Mouse (Mus musculus): ENCODE measurements around the gene Stk38.

The Stk38 gene

DNA sequence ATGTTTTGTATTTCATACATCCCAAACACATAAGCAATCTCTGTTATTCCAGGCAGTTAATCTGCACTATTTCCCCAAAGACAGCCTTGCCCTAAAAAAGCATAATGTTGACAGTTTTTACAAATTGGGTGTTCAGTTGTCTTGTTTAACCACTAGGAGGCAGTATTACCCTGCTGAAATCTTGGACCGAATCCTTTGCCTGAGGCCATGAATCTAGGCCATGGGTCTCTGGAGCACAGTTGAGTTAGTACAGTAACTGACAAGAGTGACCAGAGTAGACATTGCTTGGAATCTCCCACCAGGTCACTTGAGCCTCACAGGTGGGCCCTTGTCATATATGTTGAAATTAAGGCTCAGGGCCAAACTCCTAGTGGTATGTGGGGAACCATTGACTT is 37.1 kb upstream of the Stk38 start:
- no peak for TF ChIP-seq GATA4 (IDR thresholded peaks at IDR 0.05; ENCODE audit: insufficient replicate concordance, low read length)

DNA sequence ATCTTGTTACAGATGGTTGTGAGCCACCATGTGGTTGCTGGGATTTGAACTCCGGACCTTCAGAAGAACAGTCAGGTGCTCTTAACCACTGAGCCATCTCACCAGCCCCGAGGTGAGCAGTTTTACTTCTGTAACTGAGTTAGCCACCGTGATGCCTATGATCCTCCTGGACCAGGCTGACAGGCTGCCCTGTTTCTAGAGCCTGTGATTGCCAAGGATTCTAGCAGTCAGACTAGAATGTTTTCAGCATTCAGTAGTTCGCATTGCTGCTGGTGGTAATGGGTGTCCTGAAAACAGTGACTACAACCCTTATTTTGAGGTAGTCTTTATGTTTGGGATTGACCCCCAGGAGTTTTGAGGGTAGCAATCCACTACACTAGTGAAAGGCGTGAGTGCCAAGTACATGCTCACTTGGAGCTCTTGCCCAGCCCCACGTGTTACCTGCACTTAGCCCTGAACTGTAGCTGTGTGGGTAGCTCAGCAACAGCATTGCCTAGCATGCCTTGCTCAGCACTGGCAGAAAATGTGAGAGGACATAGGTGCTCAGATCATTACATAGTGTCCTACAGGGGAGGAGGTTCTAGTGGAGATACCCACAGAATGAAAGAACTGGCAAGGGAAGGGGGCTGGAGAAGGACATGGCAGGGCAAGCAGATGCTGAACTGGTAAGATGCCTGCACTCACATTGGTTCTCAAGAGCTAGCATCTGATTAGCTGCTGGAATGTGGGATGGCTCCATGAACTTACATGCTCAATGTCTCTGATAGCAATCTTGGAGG is 36.5 kb upstream of the Stk38 start:
- TF ChIP-seq GATA4 (IDR thresholded peaks at IDR 0.05; ENCODE audit: insufficient replicate concordance, low read length): no peak

DNA sequence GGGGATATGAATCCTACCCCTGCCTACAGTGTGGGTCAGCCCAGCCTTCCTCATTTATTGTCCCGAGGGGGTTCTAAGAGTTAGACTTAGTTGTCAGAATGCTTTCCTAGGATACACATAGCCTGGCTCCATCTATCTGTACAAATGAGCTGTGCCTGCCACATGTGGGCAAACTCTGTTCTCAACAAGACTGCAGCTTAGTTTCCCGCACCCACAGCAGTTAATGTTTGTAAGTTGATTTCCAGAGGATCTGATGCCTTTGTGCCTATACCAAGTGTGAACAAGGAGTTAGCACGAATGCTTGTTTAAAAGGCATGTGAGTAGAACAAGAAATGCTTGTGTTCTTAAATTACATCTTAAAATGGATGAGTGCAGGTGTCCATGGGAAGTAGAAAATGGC is 35.8 kb upstream of the Stk38 start:
- no peak for TF ChIP-seq GATA4 (IDR thresholded peaks at IDR 0.05; ENCODE audit: insufficient replicate concordance, low read length)

DNA sequence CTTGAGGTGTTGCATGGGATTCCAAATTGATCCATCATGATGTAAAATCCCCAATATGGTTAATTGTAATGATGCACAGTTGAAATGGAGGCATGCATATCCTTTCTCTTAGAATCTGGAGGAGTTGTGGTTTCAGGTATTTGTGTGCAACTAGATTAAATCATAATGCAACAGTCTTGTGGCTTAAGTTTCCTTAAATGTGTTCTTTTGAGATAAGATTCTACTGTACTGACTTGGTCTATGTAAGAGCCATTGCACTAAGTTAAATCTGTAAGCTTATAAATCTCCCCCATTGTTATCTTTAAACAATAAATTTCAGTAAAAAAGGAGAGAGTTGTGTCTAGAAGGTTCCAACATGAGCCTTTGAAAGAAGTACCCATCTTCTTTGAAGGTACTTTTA is 34.8 kb upstream of the Stk38 start:
- no peak for TF ChIP-seq GATA4 (IDR thresholded peaks at IDR 0.05; ENCODE audit: insufficient replicate concordance, low read length)

DNA sequence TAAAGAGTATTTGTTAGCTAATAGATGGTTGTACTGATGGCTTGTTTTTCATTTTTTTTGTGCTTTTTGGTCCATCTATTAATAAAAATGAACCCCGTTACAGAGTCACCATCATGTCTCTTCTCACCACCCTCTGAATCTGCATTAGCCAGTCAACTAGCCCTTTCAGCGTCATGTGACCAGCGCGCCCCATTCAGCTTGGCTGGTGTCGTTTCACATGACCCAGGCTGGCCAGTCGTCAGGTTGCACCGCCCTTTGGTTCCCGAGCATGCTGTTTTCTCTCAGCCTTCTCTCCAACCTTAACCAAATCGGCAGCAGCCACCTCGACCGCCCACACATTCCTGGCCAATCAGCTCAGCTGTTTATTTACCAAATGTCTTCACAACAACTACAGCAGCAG is 31.6 kb upstream of the Stk38 start:
- no peak for TF ChIP-seq GATA4 (IDR thresholded peaks at IDR 0.05; ENCODE audit: insufficient replicate concordance, low read length)

DNA sequence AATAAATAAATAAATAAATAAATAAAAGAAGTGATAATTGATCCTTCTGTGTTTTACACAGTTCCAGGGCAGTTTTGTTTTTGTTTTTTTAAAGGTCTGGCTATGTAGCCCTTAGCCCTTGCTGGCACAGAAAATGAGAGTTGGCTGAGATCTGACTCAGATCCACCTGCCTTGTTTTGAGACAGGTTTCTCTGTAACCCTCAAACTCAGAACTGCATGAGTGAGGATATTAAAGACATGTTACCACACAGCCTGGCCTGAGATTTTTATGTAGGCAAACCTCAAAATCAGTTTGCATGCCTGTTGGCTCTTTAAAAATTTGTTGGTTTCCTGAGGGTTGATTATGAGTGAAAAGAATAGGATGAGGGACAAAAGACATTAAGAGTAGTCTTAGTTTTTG is 27.7 kb upstream of the Stk38 start:
- no peak for TF ChIP-seq GATA4 (IDR thresholded peaks at IDR 0.05; ENCODE audit: insufficient replicate concordance, low read length)

DNA sequence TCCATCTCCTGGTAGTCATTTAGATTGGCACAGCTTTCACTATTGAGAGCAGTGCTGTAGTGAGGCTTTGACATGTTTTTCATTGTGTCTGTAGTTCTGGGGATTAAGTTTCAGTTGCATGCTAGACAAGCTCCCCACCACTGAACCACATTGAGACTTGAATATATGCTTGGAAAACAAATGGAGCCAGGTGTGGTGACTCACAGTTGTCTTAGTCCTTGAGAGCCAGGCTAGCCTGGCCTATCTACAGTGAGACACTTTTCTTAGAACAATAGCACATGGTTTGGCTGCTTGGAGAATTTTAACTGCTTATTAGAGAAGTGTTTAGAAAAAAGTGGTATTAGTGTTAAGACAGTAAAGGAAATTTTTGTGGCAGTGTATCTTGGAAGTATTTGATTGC is 26.5 kb upstream of the Stk38 start:
- TF ChIP-seq GATA4 (IDR thresholded peaks at IDR 0.05; ENCODE audit: insufficient replicate concordance, low read length): no peak

DNA sequence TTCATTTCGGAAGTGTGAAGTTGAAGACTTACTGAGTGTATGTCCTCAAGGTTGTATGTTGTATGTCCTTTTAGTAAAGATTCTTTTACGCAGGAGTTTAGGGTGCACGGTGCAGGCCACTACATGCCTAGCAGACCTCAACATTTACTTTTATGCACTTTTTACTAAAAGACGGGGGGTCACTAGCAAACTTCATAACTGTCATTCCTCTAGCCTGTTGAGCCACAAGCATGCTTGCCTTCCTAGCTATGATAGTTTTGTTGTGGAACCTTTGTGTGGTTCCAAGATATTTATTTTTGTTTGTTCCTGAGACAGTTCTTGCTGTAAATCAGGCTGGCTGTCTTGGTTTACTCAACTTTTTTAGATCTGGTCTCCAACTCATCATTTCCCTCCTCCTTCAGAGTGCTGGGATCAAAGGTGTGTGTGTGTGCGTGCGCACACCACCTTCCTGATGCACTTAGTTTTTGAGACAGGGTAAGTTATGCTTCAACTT is 25.8 kb upstream of the Stk38 start:
- no peak for TF ChIP-seq GATA4 (IDR thresholded peaks at IDR 0.05; ENCODE audit: insufficient replicate concordance, low read length)

DNA sequence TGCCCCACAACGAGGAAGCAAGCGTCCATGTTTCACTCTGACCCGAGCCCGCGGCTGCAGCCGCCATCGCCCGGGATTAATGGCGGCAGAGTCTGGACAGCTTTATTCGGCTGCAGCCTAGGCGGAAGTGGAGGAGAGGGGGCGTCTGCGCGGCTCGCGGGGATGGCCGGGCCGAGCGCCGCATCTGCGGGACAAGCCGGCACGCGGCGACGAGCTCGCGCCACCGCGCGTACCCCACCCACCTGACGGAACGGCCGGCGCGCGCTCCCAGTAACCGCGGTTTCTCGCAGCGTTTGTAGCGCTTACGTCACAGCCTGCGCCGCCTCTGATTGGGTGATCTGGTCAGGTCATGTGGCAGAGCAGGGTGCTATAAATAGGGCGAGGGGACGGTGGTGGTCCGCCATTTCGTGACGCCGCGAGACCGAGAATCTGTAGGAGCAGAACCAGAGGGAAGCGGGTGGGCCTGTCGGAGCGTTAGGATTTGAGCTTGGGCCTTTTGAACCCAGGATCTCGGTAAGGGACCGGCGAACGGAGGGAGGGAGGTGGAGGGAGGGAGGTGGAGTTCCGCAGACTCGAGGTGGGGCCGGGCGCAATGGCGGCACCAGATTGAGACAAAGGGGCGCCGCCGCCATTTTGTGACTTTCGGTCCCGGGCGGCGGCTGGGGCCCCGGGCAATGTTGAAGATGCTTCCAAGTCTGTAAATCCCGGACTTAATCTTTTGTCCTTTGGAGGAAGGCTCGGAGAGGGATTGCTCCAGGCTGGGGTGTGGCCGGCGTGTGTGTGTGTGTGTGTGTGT is 24.7 kb upstream of the Stk38 start, which contains the start of gene Srsf3:
Gene Srsf3, plus strand, starts transcription at position 355 of the 796 bp plus-strand sequence.
- no peak; the same call in 1 of the 2 replicates for TF ChIP-seq GATA4 (IDR thresholded peaks at IDR 0.05; ENCODE audit: insufficient replicate concordance, low read length)

DNA sequence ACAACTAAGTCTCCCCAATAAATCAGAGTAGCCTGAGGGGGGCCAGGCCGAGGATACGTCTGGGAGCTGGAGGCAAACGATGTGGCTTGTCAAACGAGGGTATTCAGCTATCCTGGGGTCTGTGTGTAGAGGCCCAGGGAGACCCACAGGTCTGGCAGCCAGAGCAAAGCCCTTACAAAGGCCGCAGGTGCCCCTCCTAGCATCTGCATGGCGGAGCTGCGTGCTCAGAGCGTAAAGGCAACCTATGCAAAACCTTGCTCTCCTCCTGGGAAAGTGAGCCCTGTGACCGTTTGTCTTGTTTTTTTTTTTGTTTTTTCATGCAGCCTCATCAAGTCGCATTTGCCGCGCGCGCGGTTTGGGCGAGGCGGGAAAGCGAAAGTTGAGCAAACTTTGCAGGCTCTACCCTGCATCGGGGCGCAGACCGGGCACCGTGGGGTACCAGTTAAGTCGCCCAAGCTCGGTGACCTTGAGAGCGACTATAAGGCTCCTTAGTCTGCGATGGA is 24.0 kb upstream of the Stk38 start:
- no peak for TF ChIP-seq GATA4 (IDR thresholded peaks at IDR 0.05; ENCODE audit: insufficient replicate concordance, low read length)

DNA sequence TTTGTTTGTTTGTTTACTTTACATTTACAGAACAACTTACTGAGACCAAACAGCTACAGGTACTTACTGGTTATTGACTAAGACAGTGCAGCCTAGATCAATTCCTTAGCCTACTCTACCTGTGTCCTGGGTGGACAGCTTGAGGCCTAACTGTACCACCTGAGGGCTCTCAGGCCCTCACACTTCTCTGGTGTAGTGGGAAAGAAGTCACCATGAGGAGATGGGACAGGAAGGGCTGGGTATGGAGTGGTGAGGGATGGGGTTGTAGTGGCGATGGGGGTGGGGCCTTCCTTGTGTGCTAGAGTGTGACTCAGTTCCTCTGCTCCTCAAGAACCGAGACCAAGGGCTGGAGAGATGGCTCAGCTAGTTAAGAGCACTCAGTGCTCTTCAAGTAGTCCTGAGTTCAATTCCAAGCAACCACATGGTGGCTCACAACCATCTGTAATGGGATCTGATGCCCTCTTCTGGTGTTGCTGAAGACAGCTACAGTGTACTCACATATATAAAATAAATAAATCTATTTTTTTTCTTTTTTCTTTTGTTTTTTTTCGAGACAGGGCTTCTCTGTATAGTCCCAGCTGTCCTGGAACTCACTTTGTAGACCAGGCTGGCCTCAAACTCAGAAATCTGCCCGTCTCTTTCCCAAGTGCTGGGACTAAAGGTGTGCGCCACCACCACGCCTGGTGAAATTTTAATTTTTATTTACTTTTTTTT is 22.7 kb upstream of the Stk38 start:
- no peak for TF ChIP-seq GATA4 (IDR thresholded peaks at IDR 0.05; ENCODE audit: insufficient replicate concordance, low read length)

DNA sequence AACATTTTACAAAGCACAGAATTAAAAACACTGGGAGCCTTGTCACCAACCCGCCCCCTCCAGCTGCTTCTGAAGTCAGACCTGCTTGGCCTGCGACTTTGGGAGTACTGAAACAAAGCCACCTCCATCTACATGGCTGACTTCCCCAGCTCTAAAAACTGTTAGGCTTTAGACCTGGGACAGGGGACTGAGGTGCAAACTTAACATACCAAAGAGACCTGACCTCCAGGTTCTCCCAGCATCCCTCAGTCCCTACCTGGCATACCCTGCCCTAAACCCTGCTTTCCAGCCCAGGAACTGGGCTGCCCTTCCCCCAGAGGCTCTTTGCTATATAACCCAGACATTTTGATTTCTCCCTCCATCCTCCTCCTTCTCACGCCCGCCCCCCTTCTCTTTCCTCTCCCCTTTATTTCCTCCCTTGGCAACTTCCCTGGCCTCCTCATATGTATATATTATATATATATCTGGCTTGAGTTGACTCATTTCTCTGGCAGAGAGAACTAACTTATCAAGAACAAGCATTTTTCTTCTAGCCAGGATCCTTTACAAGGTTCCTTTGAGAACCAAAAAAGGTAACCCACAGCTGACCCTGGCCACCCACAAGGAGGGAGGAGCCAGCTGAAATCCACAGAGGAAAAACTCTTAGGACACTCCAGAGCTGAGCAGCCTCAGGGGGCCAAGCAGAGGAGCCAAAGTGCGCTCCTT is 19.0 kb upstream of the Stk38 start:
- no peak for TF ChIP-seq GATA4 (IDR thresholded peaks at IDR 0.05; ENCODE audit: insufficient replicate concordance, low read length)

DNA sequence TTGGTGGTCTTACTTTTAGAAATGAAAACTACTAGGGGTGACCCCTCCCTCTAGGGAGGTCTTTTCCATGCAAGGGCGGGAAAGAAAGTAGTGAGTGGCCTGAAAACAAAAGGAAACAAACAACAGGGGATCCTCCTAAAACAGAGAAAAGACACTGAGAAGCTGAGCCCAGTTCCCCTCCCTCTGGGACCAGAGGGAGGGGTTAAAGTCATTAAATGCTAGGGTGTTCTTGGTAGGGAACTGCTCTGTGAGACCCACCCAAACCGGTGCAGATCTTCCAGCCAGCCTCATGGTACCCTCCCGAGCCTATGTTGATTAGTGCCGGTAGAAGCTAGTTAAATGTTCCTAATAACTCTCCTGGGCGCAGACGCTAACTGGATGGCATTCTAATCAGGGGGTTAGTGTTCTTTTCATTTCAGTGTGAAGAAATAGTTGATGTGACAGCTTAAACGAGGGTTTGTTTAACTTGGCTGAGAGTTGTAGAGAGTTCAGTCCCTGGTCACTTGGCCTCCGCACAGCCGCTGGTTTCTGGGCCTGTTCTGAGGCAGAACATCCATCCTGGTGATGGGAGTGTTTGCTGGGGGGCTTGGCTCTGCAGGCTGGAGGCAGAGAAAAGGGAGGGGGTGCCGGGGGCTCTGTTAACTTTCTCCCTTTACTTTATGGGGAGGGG is 17.2 kb upstream of the Stk38 start:
- no peak for TF ChIP-seq GATA4 (IDR thresholded peaks at IDR 0.05; ENCODE audit: insufficient replicate concordance, low read length)
